Mouse (Mus musculus): ENCODE data around the gene Mdga2. TPM values are rescaled to one million over a fixed set of nuclear protein-coding genes. Genes with fewer than 3 reads are reported as not detected.

Mdga2 gene
- total and polyA plus RNA-seq, 2 experiments from 2014 or later, result 25.8 to 36.0 TPM

DNA sequence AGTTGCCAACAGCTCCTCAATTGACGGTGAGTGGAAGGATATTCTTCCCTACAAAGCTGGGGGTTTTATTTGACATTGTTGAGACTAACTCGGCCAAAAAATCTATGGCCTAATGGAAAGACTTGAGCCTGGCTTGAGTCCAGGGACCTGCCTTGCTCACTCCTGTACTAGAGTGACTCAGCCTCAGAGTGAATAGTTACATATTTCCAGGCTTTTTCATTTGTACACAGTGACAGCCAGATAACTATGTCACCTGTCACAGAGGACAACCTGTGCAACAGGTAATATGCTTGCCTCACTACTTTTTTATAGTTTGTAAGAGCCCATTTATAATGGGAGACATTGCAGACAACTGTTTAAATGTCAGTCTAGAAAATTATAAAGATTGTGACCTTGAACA is 94.9 kb downstream of the Mdga2 start:
- no peaks in the 10 kb centered on the region for H3K9me3 ChIP-seq (ENCODE audit: low read length)
- no peak overlapping the region for H3K4me3 ChIP-seq (ENCODE audit: low read depth, low read length)
- H3K27ac ChIP-seq (ENCODE audit: low read depth, low read length), result no peak overlapping the region
- no peak for DNase-seq
- H3K36me3 ChIP-seq (ENCODE audit: insufficient read depth), result no peaks in the 10 kb centered on the region
- no peak for ATAC-seq
- no peaks in the 10 kb centered on the region for H3K4me1 ChIP-seq (ENCODE audit: insufficient read depth)
- 56% methylated on average over 2 of the region's 2 CpGs for WGBS
- H3K9ac ChIP-seq, result no peak overlapping the region
- TF ChIP-seq CTCF (IDR thresholded peaks at IDR 0.05; ENCODE audit: low read depth), result no peak
- no peak overlapping the region for H3K4me2 ChIP-seq (ENCODE audit: low read depth)
- H3K27me3 ChIP-seq (ENCODE audit: insufficient read depth, low read length), result no peaks in the 10 kb centered on the region

DNA sequence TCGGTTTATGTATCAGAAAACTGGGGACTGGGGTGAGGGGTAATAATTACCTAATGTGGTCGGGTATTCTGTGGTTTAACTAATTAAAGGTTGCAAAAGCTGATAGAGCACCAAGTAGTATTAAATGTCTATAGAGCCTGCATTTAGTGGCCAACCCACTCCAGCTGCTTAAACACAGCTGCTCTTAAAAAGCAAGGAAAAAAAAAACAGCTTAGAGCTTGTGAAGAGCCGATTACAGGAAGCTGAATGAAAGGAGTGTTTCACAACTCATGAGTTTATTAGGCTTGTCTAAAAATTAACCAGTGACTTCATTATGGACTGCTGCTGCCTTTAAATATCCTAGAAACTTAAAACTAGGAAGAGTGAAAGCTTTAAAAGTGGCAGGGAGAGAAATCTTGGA is 98.5 kb downstream of the Mdga2 start:
- no peak for DNase-seq
- TF ChIP-seq CTCF (IDR thresholded peaks at IDR 0.05; ENCODE audit: low read depth), result no peak
- Histone ChIP-seq H3K4me1 (ENCODE audit: insufficient read depth) (no peaks in the 10 kb centered on the region), H3K36me3 (ENCODE audit: insufficient read depth) (no peaks in the 10 kb centered on the region), H3K9ac (no peak overlapping the region), H3K27ac (ENCODE audit: low read depth, low read length) (no peak overlapping the region), H3K9me3 (ENCODE audit: low read length) (no peaks in the 10 kb centered on the region), H3K4me2 (ENCODE audit: low read depth) (no peak overlapping the region), H3K27me3 (ENCODE audit: insufficient read depth, low read length) (no peaks in the 10 kb centered on the region), H3K4me3 (ENCODE audit: low read depth, low read length) (no peak overlapping the region)
- 27% methylated on average over 3 of the region's 3 CpGs for WGBS
- ATAC-seq, result no peak

DNA sequence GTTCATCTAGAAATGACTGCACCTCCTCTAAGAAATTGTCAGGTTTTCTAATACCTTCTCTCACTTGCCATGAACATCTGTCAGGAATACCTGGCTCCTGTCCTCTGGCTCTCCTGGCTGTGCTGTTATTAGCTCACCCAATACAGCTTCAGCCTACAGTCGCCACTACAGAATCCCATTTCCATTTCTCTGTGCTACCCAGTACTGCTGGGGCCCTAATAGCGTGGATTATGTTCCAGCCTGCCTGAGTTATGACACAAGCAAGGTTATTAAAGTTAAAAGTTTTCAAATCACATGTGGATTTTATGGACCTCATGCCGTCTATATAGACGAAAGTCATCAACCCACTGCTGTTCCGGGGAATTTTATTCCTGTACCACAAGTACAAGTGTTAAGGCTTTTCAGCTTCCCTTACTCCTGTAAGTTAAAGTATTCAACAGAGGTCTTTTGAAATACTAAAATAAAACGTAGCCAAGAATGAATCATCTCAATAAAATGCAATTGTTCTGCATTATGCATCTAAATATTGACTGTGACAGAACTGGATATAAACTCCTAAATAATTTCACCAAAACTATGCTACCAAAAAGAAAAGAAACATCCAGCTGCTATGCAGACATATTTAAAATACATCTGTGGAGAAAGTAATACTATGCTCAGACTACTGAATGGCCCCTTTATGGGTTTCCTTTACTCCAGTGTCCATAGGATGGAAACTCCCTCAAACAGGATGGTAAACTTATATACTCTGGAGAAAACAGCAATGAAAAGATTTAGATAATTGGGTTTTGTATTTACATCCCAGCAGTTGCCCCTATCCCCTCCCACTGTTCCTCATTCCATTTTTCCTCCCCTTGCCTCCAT is 103.5 kb downstream of the Mdga2 start:
- no peak overlapping the region for H3K4me3 ChIP-seq (ENCODE audit: low read depth, low read length)
- no peak overlapping the region for H3K4me2 ChIP-seq (ENCODE audit: low read depth)
- no peaks in the 10 kb centered on the region for H3K9me3 ChIP-seq (ENCODE audit: low read length)
- no peak for TF ChIP-seq CTCF (IDR thresholded peaks at IDR 0.05; ENCODE audit: low read depth)
- H3K36me3 ChIP-seq (ENCODE audit: insufficient read depth), result no peaks in the 10 kb centered on the region
- no peak overlapping the region for H3K27ac ChIP-seq (ENCODE audit: low read depth, low read length)
- DNase-seq, result no peak
- ATAC-seq, result no peak
- H3K9ac ChIP-seq, result no peak overlapping the region
- H3K4me1 ChIP-seq (ENCODE audit: insufficient read depth), result no peaks in the 10 kb centered on the region
- WGBS, result 85% methylated on average over 6 of the region's 6 CpGs
- no peaks in the 10 kb centered on the region for H3K27me3 ChIP-seq (ENCODE audit: insufficient read depth, low read length)

DNA sequence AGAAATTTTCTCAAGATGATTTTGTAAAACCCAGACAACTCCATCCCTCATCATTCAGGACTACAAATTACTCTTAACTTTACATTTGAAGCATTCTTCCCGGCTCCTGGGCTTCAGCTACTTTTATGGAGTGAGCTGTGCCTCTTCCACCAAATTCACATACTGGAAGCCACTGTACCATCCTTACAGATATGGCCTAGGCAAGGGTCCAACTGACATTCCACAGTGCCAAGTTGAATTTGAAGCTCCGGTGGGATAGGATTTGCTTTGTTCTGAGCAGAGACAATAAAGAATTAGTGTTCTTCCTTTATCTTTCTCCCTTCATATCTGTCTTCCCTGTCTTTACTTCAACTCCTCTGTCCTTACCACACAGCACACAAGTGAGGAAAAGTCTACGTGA is 118.2 kb downstream of the Mdga2 start:
- TF ChIP-seq CTCF (IDR thresholded peaks at IDR 0.05; ENCODE audit: low read depth), result no peak
- WGBS, result 74% methylated on average over 3 of the region's 3 CpGs
- Histone ChIP-seq H3K9ac (no peak overlapping the region), H3K9me3 (ENCODE audit: low read length) (no peaks in the 10 kb centered on the region), H3K36me3 (ENCODE audit: insufficient read depth) (no peaks in the 10 kb centered on the region), H3K4me2 (ENCODE audit: low read depth) (no peak overlapping the region), H3K27me3 (ENCODE audit: insufficient read depth, low read length) (no peaks in the 10 kb centered on the region), H3K27ac (ENCODE audit: low read depth, low read length) (no peak overlapping the region), H3K4me3 (ENCODE audit: low read depth, low read length) (no peak overlapping the region), H3K4me1 (ENCODE audit: insufficient read depth) (peaks cover 4% of the 10 kb centered on the region)
- ATAC-seq (no peak), DNase-seq (no peak)

DNA sequence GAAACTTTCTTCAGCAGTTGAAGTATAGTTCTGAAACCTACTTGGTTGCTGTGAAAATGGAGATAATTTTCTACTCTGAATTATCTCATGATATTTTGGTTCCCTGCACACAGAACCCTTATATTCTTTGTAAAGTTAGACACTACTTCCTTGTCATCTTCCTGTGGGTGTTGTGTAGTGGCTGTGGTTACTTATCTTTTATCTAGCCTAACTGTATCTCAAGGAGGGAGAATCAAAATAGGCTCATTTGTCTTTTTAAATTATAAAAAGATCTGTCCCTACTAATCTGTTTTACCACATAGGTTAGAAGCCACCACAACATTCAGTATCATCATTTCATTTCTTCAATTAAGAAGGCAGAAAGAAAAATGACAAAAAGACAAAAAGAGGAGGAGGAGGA is 127.9 kb downstream of the Mdga2 start:
- H3K9me3 ChIP-seq (ENCODE audit: low read length), result no peaks in the 10 kb centered on the region
- no peak overlapping the region for H3K9ac ChIP-seq
- no peak for TF ChIP-seq CTCF (IDR thresholded peaks at IDR 0.05; ENCODE audit: low read depth)
- no peak for DNase-seq
- ATAC-seq, result no peak
- no peak overlapping the region for H3K4me3 ChIP-seq (ENCODE audit: low read depth, low read length)
- H3K4me2 ChIP-seq (ENCODE audit: low read depth), result no peak overlapping the region
- no peaks in the 10 kb centered on the region for H3K36me3 ChIP-seq (ENCODE audit: insufficient read depth)
- no peak overlapping the region for H3K27ac ChIP-seq (ENCODE audit: low read depth, low read length)
- H3K27me3 ChIP-seq (ENCODE audit: insufficient read depth, low read length), result no peaks in the 10 kb centered on the region
- H3K4me1 ChIP-seq (ENCODE audit: insufficient read depth), result peaks cover under 1% of the 10 kb centered on the region

DNA sequence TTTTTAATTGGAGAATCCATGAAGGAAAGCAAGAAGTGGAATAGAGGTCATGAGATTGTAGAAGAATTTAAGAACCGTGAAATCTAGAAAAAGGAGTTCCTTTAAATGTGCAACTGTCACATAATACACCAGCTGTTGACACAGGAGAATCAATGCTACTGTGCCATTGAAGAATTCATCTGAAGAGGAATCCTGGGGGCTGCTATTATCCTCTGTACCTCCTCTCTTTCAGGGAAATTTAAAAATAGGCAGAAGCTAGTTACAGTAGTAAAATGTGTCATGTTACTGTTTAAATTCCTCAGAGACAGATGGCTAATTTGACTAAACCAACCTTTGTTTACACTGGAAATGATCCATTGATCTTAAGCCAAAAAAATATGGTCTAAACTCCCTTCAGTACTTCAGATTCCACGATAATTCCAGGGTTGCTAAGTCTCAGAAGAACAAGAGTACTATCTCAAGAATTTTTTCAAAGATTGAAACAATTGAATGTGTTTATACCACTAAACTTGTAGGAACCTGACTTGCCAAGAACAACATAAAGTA is 131.9 kb downstream of the Mdga2 start:
- no peak; the same call in 1 of the 2 replicates for ATAC-seq

More for the DNA sequence above, 131.9 kb downstream of the Mdga2 start:
- H3K4me3 ChIP-seq (ENCODE audit: low read depth, low read length), result no peak overlapping the region
- H3K9me3 ChIP-seq (ENCODE audit: low read length), result no peaks in the 10 kb centered on the region
- H3K27me3 ChIP-seq (ENCODE audit: insufficient read depth, low read length), result no peaks in the 10 kb centered on the region
- peak; percentile 44 for DNase-seq
- no peaks in the 10 kb centered on the region; the same call in 1 of the 2 replicates for H3K4me1 ChIP-seq (ENCODE audit: insufficient read depth)
- H3K4me2 ChIP-seq (ENCODE audit: low read depth), result no peak overlapping the region
- TF ChIP-seq CTCF (IDR thresholded peaks at IDR 0.05; ENCODE audit: low read depth), result no peak
- H3K27ac ChIP-seq (ENCODE audit: low read depth, low read length), result no peak overlapping the region; the same call in 1 of the 2 replicates
- H3K9ac ChIP-seq, result no peak overlapping the region
- H3K36me3 ChIP-seq (ENCODE audit: insufficient read depth), result no peaks in the 10 kb centered on the region
- 27% methylated on average over 2 of the region's 2 CpGs for WGBS
